Mouse (Mus musculus): ENCODE data around the gene Plekhf1.

Plekhf1 gene

DNA sequence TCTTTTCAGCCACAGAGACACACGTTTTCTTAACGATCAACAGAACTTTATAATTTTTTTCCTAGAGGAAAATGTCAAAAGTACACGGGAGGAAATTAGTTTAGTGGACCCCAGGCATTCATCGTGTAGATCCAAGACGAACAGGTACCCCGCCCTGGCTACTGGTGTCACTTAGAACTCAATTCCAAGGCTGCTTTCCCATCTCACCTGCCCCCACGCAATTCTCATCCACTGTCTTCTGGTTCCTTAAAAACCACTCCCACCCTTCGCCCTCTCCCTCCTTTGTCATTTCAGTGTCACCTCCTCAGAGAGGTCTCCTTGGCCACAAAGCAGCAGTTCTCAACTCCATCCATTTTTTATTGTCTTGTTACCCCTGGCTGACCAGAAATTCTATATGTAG is 513 bp upstream of the Plekhf1 start:
- H3K27me3 ChIP-seq (ENCODE audit: control insufficient read depth, insufficient read depth, low read length, poor library complexity, severe bottlenecking) = no peaks in the 10 kb centered on the region
- H3K36me3 ChIP-seq (ENCODE audit: control insufficient read depth, insufficient read depth, low read length, poor library complexity, severe bottlenecking) = no peaks in the 10 kb centered on the region
- no peak for DNase-seq (ENCODE audit: low read depth, low spot score)

DNA sequence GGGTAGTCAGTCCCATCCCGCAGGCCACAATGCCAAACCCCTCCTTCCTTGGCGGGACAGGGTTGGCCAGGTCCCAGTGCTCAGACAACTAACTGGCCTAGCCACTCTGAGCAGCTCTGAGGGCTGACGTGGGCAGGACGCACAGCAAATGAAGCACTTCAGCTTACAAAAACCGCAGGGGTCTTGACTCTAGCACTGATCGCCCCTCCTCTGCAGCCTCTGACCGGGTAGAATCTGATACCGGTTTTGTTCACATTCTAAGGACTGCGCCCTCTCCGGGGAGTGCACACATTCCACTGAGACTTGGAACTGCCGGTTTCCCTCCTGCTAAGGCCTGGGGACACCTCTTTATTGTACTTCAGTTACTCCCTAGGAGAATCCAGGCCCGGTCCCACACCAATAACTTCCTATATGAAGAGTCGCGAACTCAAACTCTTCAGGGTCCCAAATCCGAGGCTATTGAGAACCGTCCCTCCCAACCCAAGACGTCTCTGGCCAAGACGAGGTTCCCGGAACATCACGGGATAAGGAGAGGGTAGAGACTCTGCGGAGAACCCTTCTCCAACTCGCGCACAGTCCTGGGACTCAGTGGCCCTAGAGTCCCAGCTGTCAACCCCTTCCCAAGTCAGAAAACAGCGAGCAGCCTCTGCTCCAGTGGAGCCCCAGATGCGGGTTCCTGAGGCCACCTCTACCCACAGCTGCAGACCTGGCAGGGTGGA is 476 bp downstream of the Plekhf1 start:
- H3K27me3 ChIP-seq (ENCODE audit: control insufficient read depth, insufficient read depth, low read length, poor library complexity, severe bottlenecking) = no peaks in the 10 kb centered on the region
- peak; percentile 17 for DNase-seq (ENCODE audit: low read depth, low spot score)
- H3K36me3 ChIP-seq (ENCODE audit: control insufficient read depth, insufficient read depth, low read length, poor library complexity, severe bottlenecking) = no peaks in the 10 kb centered on the region

DNA sequence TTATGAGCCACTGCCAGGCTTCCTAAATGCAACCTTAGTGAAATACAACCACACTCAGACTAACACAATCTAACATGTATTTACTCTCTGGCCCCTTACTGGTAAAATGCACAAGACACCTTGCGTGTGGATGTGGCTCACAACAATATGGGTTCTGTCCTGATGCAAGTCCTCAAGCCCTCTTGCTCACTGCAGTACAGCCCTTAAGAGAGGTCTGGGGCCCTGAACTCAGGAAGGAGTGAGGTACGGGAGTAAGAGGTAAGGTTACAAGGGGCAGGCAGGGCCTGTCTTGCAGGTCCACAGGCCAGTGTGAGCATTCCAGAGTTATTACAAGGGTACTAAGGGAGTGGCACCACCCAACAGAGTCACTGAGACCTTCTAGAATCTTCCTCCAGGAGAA is 1.6 kb downstream of the Plekhf1 start:
- Histone ChIP-seq H3K36me3 (ENCODE audit: control insufficient read depth, insufficient read depth, low read length, poor library complexity, severe bottlenecking) (no peaks in the 10 kb centered on the region), H3K27me3 (ENCODE audit: control insufficient read depth, insufficient read depth, low read length, poor library complexity, severe bottlenecking) (no peaks in the 10 kb centered on the region)
- DNase-seq (ENCODE audit: low read depth, low spot score) = no peak

DNA sequence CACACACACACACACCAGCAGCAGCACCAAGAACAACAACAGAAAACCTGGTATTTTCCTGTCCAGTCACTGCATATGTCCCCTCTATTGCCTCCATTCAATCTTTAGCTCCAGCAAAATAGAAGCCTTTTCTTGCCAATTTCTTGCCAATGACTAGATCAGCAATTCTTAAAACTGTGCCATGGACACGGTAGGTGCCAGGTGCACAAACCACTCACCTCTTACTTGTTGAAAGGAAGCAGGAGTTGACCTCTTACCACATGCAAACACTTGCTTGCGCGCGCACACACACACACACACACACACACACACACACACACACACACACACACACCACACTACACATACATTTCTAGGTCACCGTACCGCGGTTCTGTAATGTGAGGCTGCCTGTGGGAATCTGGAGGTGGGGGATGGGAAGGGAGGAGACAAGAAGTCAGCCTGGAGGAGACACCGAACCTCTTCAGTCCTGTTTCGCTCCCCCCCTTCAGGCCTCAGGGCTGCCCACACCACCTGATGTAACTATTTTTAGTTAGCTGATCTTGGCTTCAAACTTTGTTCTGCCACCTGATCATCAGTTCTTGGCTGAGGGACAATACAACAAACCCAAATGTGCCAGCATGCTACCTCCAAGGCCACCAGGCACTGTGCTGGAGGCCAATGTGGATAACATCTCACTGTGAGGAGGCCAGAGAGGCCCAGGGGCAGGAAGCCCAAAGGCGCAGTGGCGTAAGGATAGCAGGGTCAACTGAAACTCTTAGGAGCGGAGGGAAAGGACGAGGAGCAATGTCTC is 3.0 kb downstream of the Plekhf1 start:
- no peaks in the 10 kb centered on the region for H3K36me3 ChIP-seq (ENCODE audit: control insufficient read depth, insufficient read depth, low read length, poor library complexity, severe bottlenecking)
- DNase-seq (ENCODE audit: low read depth, low spot score) = no peak
- no peaks in the 10 kb centered on the region for H3K27me3 ChIP-seq (ENCODE audit: control insufficient read depth, insufficient read depth, low read length, poor library complexity, severe bottlenecking)

DNA sequence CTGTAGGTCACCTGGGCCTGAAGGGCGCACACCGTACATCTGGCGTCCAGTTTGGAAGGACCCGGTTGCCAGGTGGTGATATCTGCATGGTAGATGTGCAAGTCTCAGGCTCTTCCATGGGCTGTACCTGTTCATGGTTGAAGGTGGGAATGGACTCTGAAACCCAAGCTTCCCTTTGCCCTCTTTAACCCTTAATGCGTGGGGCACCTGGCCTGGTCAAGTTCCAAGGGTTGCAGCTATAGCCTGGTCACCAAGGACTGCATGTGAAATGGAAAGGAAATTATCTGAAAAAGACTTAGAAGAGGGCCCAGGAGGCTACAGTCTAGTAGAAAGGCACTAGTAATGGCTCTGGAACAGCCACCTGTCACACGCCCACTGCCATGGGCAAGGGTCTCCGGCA is 7.0 kb downstream of the Plekhf1 start:
- Histone ChIP-seq H3K27me3 (ENCODE audit: control insufficient read depth, insufficient read depth, low read length, poor library complexity, severe bottlenecking) (no peaks in the 10 kb centered on the region), H3K36me3 (ENCODE audit: control insufficient read depth, insufficient read depth, low read length, poor library complexity, severe bottlenecking) (no peaks in the 10 kb centered on the region)
- DNase-seq (ENCODE audit: low read depth, low spot score) = no peak

DNA sequence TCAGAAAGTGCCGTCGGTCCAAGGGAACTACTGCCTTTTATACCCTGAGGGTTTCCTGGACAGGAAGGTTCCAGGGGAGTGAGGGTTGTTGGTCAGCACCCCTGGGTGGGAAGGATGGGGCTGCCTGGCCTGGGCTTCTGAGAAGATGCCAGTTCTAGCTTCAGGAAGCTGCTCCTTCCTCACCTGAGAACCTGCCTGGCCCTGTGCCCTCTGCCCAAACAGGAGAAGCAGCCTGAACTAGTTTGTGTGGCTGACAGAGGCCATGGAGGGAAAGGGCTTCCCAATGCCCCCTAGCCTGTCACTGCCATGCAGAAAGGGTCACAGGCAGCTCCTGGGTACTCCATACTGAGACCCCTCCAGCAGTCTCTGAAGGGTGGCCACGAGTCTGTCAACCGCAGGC is 8.3 kb downstream of the Plekhf1 start:
- no peak for DNase-seq (ENCODE audit: low read depth, low spot score)
- no peaks in the 10 kb centered on the region for H3K36me3 ChIP-seq (ENCODE audit: control insufficient read depth, insufficient read depth, low read length, poor library complexity, severe bottlenecking)
- H3K27me3 ChIP-seq (ENCODE audit: control insufficient read depth, insufficient read depth, low read length, poor library complexity, severe bottlenecking) = no peaks in the 10 kb centered on the region

DNA sequence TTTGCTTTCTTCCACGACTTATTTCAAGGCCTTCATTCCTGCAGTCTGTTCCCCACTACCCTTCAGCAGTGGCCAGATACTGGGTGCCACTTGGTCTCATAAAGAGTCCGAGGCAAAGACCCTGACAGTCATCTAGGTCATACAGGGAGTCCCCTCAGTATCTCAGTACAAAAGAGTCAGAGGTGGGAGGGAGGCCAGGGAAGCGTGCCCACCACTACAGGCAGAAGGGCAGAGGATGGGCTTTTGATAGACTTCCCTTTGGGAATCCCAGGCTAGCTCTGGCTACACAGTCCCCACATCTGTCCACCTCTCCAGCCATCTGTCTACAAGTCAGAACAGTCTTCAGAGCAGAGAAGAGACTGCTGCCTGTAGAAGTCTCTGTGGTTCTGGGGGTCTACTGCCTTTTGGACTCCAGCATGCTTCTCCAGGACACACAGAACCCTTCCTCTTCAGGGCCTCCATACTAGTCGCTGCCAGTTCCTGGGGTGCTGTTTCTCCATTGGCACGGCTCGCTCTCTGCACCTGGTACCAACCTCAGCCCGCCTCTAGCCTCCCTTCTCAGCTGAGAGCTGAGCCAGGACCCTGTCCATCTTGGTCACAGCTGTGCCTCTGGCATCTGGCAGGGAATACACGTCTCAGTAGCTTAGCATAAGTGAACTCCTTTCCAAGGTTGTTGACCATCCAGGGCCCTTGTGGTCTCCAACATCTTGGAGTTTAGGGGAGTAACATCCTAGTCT is 9.0 kb downstream of the Plekhf1 start:
- no peak for DNase-seq (ENCODE audit: low read depth, low spot score)
- no peaks in the 10 kb centered on the region for H3K27me3 ChIP-seq (ENCODE audit: control insufficient read depth, insufficient read depth, low read length, poor library complexity, severe bottlenecking)
- no peaks in the 10 kb centered on the region for H3K36me3 ChIP-seq (ENCODE audit: control insufficient read depth, insufficient read depth, low read length, poor library complexity, severe bottlenecking)

DNA sequence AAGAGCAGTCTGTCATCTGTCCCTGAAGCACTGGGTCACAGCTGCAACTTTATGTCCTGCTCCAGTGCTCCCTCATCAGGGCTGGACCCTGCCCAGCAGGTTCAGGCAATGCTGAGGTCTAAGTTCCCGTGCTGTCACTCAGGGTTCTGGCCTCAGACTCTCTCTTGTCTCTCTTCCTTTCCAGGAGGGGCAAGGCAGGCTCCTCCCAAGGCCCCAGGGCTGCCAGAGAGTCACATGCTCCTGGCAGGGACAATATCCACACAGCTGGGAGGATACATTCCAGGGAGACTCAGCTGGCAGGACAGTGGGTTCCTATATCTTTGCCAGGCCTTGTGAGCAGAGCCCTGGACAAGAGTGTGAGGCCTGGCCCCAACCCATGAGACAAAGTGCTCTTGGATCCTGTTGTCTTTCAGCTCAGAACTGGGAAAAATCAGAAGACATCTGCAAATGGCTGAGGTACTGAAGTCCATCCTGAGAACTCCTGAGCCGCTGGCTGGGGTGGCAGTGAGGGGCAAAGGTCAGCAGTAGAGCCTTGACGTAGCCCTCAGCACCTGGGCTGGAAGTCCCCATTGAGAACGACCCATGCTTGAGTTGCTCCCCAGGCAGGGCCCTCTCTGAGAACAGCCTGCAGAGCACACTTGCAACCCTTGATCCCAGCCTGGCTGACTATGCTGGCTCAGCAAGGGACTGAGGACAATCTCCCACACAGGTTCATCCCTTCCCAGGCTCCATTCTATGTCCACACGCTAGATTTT is 10.2 kb downstream of the Plekhf1 start:
- no peak for DNase-seq (ENCODE audit: low read depth, low spot score)
- no peaks in the 10 kb centered on the region for H3K27me3 ChIP-seq (ENCODE audit: control insufficient read depth, insufficient read depth, low read length, poor library complexity, severe bottlenecking)

DNA sequence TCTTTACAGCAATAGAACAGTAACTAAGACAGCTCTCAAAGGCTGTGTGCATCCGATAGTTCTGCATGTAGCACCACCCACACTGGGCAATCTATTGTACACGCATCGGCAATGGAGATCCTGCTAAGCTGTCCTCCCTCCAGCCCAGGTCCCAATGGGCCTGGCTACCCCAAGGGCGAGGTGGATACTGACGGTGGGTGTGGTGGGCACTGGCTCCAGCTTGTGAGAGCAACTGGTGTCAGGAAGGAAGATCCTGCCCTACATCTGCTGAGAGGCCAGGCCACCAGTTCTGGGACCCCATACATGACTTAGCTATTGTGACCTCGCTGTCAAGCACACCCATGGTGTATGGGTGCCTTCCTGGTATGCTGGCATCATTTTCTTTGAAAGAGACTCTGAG is 12.1 kb downstream of the Plekhf1 start:
- no peak for DNase-seq (ENCODE audit: low read depth, low spot score)
- Histone ChIP-seq H3K36me3 (ENCODE audit: control insufficient read depth, insufficient read depth, low read length, poor library complexity, severe bottlenecking) (no peaks in the 10 kb centered on the region), H3K27me3 (ENCODE audit: control insufficient read depth, insufficient read depth, low read length, poor library complexity, severe bottlenecking) (no peaks in the 10 kb centered on the region)

More for the DNA sequence above, 10.2 kb downstream of the Plekhf1 start:
- no peaks in the 10 kb centered on the region for H3K36me3 ChIP-seq (ENCODE audit: control insufficient read depth, insufficient read depth, low read length, poor library complexity, severe bottlenecking)

DNA sequence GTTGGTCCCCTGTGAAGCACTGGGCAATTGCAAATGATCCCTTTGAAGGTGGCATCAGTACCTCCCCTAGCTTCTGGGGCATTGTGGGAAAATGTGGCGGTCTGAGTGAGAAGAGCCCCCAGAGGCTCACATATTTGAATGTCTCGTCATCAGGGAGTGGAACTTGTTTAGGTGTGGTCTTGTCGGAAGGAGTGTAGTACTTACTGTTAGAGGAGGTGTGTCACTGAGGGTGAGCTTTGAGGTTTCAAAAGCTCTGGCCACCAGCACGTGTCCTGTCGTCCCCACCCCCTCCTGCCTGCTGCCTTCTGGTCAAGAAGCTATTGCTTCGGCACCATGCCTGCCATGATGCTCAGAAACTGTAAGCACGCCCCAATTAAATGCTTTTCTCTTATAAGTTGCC is 12.5 kb downstream of the Plekhf1 start:
- no peak for DNase-seq (ENCODE audit: low read depth, low spot score)
- Histone ChIP-seq H3K27me3 (ENCODE audit: control insufficient read depth, insufficient read depth, low read length, poor library complexity, severe bottlenecking) (no peaks in the 10 kb centered on the region), H3K36me3 (ENCODE audit: control insufficient read depth, insufficient read depth, low read length, poor library complexity, severe bottlenecking) (no peaks in the 10 kb centered on the region)

DNA sequence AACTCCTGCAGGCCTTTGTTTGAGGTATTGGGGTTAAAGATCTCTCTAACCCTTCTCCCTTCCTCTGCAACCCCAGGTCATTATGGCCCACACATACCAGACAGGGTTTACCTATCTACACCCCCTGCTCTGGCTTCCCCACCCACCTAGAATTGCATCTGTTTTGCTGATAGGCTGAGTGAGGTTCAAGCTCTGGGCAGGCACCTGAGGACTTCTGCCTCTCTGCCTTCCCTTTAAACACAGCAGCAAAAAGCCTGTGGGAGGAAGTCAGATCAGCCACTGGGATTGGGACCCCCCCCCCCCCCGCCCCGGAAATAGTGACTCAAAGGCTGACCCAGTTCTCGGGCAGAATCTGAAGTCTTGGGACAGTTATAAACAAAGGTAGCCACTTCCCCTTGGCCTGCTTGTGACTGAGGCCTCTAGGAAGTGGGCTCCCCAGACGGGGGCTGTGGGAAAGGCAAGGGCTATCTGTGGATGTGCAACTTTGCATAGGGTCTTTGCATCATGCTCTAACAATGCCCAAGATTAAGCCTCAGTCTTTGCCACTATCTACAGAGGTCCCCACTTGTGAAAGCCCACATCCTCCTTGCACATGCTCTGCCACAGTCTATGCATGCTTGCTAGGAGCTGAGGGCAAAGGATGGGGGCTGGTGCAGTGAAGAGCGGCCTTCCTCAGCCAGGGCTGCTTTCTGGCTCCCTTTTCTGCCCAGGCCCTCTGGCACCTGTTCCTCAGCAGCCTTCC is 13.2 kb downstream of the Plekhf1 start:
- no peak for DNase-seq (ENCODE audit: low read depth, low spot score)
- Histone ChIP-seq H3K27me3 (ENCODE audit: control insufficient read depth, insufficient read depth, low read length, poor library complexity, severe bottlenecking) (no peaks in the 10 kb centered on the region), H3K36me3 (ENCODE audit: control insufficient read depth, insufficient read depth, low read length, poor library complexity, severe bottlenecking) (no peaks in the 10 kb centered on the region)

DNA sequence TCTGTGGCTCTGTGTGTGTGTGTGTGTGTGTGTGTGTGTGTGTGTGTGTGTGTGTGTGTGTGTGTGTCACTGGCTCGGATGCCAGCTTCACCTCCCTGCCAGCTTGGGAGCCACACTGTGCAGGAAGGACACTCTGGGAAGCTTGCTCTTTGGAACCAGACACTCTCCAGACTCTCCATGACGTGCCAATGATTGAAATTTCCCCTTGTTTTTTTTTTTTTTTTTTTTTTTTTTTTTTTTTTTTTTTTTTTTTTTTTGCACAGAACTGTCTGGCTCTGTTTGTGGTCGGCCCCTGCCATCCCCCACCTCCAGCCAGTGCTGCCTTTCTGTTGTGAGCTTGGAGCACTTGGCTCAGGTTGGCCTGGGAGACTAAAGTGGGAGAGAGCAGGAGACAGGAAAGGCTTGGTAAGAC is 15.2 kb downstream of the Plekhf1 start:
- Histone ChIP-seq H3K36me3 (ENCODE audit: control insufficient read depth, insufficient read depth, low read length, poor library complexity, severe bottlenecking) (no peaks in the 10 kb centered on the region), H3K27me3 (ENCODE audit: control insufficient read depth, insufficient read depth, low read length, poor library complexity, severe bottlenecking) (no peaks in the 10 kb centered on the region)
- no peak for DNase-seq (ENCODE audit: low read depth, low spot score)

DNA sequence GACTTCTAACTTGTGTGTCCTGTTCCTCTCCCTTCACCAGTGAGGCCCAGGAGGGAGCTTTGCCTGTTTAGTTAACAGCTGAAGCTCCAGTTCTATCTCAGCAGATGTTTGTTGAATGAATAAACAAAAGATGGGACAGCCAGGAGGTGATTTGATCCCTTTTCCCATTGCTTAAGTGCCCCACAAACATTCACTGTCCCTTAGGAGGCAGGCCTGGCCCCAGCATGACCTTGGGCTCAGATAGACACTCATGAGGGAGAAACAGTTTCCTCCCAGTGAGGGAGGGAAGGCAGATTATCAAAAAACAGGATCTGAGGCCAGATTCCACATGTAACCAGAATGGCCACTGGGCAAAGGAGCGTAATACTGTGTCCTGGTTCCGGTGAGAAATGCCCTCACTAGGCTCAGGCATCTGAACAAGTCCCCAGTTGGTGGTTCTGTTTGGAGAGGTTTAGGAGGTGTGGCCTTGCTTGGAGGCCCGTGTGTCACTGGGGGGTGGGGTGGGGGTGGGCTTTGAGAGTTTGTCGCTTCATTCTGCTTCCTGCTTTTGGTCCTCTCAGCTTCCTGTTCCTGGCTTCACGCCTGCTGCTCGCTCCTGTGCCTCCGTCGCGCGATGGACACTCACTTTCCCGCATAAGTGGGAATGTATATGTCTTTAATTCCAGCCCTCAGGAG is 18.2 kb downstream of the Plekhf1 start:
- DNase-seq (ENCODE audit: low read depth, low spot score) = no peak
- Histone ChIP-seq H3K36me3 (ENCODE audit: control insufficient read depth, insufficient read depth, low read length, poor library complexity, severe bottlenecking) (no peaks in the 10 kb centered on the region), H3K27me3 (ENCODE audit: control insufficient read depth, insufficient read depth, low read length, poor library complexity, severe bottlenecking) (no peaks in the 10 kb centered on the region; the same call in 1 of the 2 replicates)

Data from splenic B cell, adult 2 months (primary cell).